Mouse (Mus musculus): ENCODE data around the gene Foxp1. TPM values are rescaled to one million over a fixed set of nuclear protein-coding genes. Genes with fewer than 3 reads are reported as not detected.
A peak's percentile ranks its signal among the peaks of the same experiment; 100 is the strongest.

Gene Foxp1
- polyA plus RNA-seq, 1 experiment from 2014 or later = 121 TPM

DNA sequence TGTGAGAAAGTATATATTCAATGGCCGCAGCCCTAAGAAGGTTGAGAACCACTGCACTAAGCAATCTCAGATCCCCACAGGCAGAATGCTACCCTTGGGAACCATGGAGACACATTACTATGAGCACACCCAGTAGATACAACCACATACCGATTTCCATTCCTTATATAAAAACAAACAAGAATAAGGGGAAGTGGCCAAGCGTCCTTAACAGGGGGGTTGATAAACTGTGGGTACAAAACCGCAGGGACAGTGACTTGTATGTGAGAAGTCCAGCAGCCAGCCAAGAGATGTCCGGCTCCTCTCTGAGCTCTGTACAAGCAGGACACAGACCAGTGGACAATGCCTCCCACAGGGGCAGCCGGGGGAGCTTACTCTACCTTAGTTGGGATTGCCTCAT, 563.2 kb downstream of the Foxp1 start:
- Histone ChIP-seq H3K4me1 (ENCODE audit: insufficient read depth, low read depth, low read length) (no peaks in the 10 kb centered on the region), H3K27ac (ENCODE audit: low read length) (no peak overlapping the region), H3K27me3 (replicated peaks; ENCODE audit: insufficient read depth, low read length) (no peaks in the 10 kb centered on the region), H3K36me3 (ENCODE audit: insufficient read depth, low read length) (no peaks in the 10 kb centered on the region), H3K9me3 (ENCODE audit: low read length) (no peaks in the 10 kb centered on the region), H3K4me3 (ENCODE audit: low read depth, low read length) (no peak overlapping the region), H3K4me2 (replicated peaks; ENCODE audit: low read depth, low read length) (no peak overlapping the region), H3K9ac (replicated peaks; ENCODE audit: low read depth) (no peak overlapping the region)
- TF ChIP-seq EP300 (IDR thresholded peaks at IDR 0.05) (no peak), CTCF (IDR thresholded peaks at IDR 0.05) (no peak)
- DNase-seq (ENCODE audit: low spot score) (no peak), ATAC-seq (peak; percentile 41; the same call in 1 of the 2 replicates)
- 62% methylated on average over 6 of the region's 6 CpGs for WGBS

DNA sequence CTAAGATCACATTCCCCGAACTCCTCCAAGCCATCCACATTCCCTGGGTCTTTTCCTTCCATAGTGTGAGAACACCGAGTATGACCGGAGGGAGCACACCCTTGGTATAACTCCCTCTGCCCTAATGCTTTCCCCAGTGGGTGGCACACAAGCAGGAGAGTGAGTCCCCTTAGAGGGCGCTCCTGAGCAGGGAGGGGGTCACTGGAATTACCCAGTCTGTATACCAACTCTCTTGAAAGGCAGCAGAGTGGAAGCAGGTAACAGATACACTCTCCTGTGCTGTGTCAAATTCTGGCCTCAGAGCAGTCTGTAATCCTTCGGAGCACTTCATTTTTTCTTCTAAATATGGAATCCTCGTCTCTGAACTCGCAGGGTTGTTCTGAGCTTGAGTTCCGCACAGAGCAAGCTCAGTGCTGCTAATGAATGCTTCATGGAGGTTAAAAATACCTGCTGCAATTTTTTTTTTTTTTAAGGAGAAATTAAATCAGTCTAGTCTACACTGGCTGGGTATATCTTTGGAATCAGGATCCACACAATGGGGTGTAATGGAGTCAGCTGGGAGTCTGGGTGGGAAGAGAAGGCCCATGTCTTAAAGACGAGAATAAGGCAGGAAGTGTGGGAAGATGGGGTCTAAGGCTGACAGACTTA, 565.9 kb downstream of the Foxp1 start:
- peak; percentile 14; the same call in 1 of the 2 replicates for ATAC-seq
- Histone ChIP-seq H3K9ac (replicated peaks; ENCODE audit: low read depth) (no peak overlapping the region), H3K4me1 (ENCODE audit: insufficient read depth, low read depth, low read length) (peaks cover under 1% of the 10 kb centered on the region; the same call in 1 of the 2 replicates), H3K4me2 (replicated peaks; ENCODE audit: low read depth, low read length) (no peak overlapping the region), H3K27me3 (replicated peaks; ENCODE audit: insufficient read depth, low read length) (no peaks in the 10 kb centered on the region), H3K4me3 (ENCODE audit: low read depth, low read length) (no peak overlapping the region), H3K9me3 (ENCODE audit: low read length) (no peaks in the 10 kb centered on the region), H3K36me3 (ENCODE audit: insufficient read depth, low read length) (no peaks in the 10 kb centered on the region), H3K27ac (ENCODE audit: low read length) (no peak overlapping the region)
- TF ChIP-seq EP300 (IDR thresholded peaks at IDR 0.05) (no peak), CTCF (IDR thresholded peaks at IDR 0.05) (peak; percentile 58)
- no peak for DNase-seq (ENCODE audit: low spot score)
- 75% methylated on average over 9 of the region's 9 CpGs for WGBS

DNA sequence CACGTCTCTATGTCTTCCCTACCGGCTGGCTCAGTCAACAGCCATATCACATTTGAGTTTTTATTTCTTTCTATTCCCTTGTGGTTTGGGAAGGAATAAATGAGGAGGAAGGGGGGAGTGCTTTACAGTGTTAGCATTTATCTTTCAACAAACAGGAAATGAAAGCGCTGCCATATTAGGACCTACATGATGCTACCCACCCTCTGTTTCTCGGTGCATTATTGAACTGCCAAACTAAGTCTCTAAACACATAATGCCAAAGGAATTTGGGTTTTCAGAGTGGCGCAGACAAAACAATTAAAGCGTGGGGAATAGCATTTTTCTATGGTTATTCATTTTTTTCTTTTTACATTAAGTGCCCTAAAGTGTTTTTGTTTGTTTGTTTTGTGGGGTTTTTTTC, 566.8 kb downstream of the Foxp1 start:
- DNase-seq (ENCODE audit: low spot score) = no peak
- Histone ChIP-seq H3K4me2 (replicated peaks; ENCODE audit: low read depth, low read length) (no peak overlapping the region), H3K27ac (ENCODE audit: low read length) (no peak overlapping the region)

DNA sequence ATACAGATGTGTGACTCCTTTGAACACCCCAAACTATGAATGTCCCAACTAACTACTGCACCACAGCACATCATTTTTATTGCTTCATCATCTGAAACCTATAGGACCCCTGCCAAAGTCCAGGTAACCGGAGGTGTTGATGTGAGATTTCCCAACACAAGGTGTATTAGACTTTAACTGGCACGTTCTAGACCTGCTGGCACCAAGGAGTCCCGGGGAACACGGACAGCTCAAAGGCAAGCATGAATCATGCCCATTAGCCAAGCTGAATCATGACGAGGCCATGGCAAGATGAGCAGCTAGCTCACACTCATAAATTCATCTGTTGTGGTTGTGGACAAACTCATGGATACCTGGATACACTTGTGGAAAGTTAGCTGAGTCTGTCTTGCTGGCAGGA, 568.1 kb downstream of the Foxp1 start:
- WGBS = 96% methylated on average over 5 of the region's 5 CpGs
- TF ChIP-seq EP300 (IDR thresholded peaks at IDR 0.05) (no peak), CTCF (IDR thresholded peaks at IDR 0.05) (no peak)
- H3K9ac ChIP-seq (replicated peaks; ENCODE audit: low read depth) = no peak overlapping the region

More for the DNA sequence above, 566.8 kb downstream of the Foxp1 start:
- no peak overlapping the region for H3K4me3 ChIP-seq (ENCODE audit: low read depth, low read length)
- ATAC-seq = no peak
- 69% methylated on average over 6 of the region's 6 CpGs for WGBS
- H3K9me3 ChIP-seq (ENCODE audit: low read length) = no peaks in the 10 kb centered on the region
- peaks cover 10% of the 10 kb centered on the region; the same call in 1 of the 2 replicates for H3K4me1 ChIP-seq (ENCODE audit: insufficient read depth, low read depth, low read length)
- H3K9ac ChIP-seq (replicated peaks; ENCODE audit: low read depth) = no peak overlapping the region
- H3K36me3 ChIP-seq (ENCODE audit: insufficient read depth, low read length) = no peaks in the 10 kb centered on the region
- H3K27me3 ChIP-seq (replicated peaks; ENCODE audit: insufficient read depth, low read length) = no peaks in the 10 kb centered on the region
- no peak for TF ChIP-seq EP300 (IDR thresholded peaks at IDR 0.05)

DNA sequence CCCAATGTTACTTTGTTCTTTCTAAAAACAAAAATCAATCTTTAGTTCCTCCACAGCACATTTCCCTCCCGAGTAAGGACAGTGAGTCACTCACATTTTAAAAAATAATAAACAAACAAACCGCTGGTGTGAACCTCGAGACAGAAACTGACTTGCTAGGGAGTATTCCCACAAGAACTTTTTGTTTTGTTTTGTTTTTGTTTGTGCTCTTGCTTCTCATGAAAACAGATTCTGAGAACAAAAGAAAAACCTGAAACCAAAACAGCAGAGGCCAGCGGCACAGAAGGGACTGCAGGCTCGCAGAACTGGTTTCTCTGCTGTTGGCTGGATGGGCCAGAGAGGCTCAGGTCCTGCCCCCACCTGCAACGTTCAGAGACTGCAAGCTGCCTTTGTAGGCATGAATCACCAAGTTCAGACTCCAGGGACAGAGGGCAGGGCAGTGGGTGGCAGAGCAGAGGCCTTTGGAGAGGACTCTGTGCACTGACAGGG, 572.8 kb downstream of the Foxp1 start:
- Histone ChIP-seq H3K4me3 (ENCODE audit: low read depth, low read length) (no peak overlapping the region), H3K9me3 (ENCODE audit: low read length) (no peaks in the 10 kb centered on the region), H3K4me1 (ENCODE audit: insufficient read depth, low read depth, low read length) (peaks cover 18% of the 10 kb centered on the region; the same call in 1 of the 2 replicates), H3K27ac (ENCODE audit: low read length) (peak overlapping the region; percentile 78), H3K36me3 (ENCODE audit: insufficient read depth, low read length) (0 out of 2 replicates have a peak, but pooled peaks cover 4% of the 10 kb centered on the region), H3K27me3 (replicated peaks; ENCODE audit: insufficient read depth, low read length) (no peaks in the 10 kb centered on the region), H3K4me2 (replicated peaks; ENCODE audit: low read depth, low read length) (peak overlapping the region; percentile 25), H3K9ac (replicated peaks; ENCODE audit: low read depth) (no peak overlapping the region)
- TF ChIP-seq EP300 (IDR thresholded peaks at IDR 0.05) (no peak), CTCF (IDR thresholded peaks at IDR 0.05) (peak; percentile 42)
- ATAC-seq (peak; percentile 89), DNase-seq (ENCODE audit: low spot score) (peak; percentile 80)
- WGBS = 6% methylated on average over 6 of the region's 6 CpGs

More for the DNA sequence above, 568.1 kb downstream of the Foxp1 start:
- no peaks in the 10 kb centered on the region for H3K9me3 ChIP-seq (ENCODE audit: low read length)
- H3K36me3 ChIP-seq (ENCODE audit: insufficient read depth, low read length) = no peaks in the 10 kb centered on the region
- ATAC-seq = no peak
- no peak for DNase-seq (ENCODE audit: low spot score)
- no peak overlapping the region for H3K4me2 ChIP-seq (replicated peaks; ENCODE audit: low read depth, low read length)
- peaks cover 18% of the 10 kb centered on the region; the same call in 1 of the 2 replicates for H3K4me1 ChIP-seq (ENCODE audit: insufficient read depth, low read depth, low read length)
- H3K27me3 ChIP-seq (replicated peaks; ENCODE audit: insufficient read depth, low read length) = no peaks in the 10 kb centered on the region
- H3K4me3 ChIP-seq (ENCODE audit: low read depth, low read length) = no peak overlapping the region
- H3K27ac ChIP-seq (ENCODE audit: low read length) = no peak overlapping the region

DNA sequence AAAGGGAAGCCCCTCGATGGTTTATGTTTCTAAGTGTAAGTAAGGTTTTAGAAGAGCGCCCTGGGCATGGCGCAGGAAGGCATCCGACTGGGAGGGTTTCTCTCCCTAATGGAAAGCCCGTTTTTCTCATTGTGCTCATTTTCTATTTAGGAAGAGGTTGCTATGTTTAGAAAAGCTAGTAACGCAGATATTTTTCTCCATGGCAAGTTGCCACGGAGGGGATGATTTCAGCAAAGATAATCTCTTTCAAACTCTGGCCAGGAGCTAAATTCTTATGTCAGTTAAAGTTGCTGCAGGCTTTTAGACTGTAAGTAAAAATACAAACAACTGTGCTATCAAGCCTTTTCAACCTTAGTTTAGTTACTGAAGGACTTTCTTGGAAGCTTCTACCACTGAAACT, 573.2 kb downstream of the Foxp1 start:
- TF ChIP-seq CTCF (IDR thresholded peaks at IDR 0.05) = no peak
- TF ChIP-seq EP300 (IDR thresholded peaks at IDR 0.05) = no peak
- WGBS = 32% methylated on average over 7 of the region's 7 CpGs
- Histone ChIP-seq H3K4me2 (replicated peaks; ENCODE audit: low read depth, low read length) (peak overlapping the region; percentile 25; the same call in 1 of the 2 replicates), H3K27me3 (replicated peaks; ENCODE audit: insufficient read depth, low read length) (no peaks in the 10 kb centered on the region), H3K27ac (ENCODE audit: low read length) (peak overlapping the region; percentile 78), H3K4me3 (ENCODE audit: low read depth, low read length) (no peak overlapping the region), H3K9ac (replicated peaks; ENCODE audit: low read depth) (no peak overlapping the region), H3K4me1 (ENCODE audit: insufficient read depth, low read depth, low read length) (peaks cover 18% of the 10 kb centered on the region; the same call in 1 of the 2 replicates), H3K9me3 (ENCODE audit: low read length) (no peaks in the 10 kb centered on the region), H3K36me3 (ENCODE audit: insufficient read depth, low read length) (peaks cover 6% of the 10 kb centered on the region; the same call in 1 of the 2 replicates)
- ATAC-seq = no peak
- peak; percentile 69 for DNase-seq (ENCODE audit: low spot score)
